ENCODE assay signal across 25 mouse cellular contexts in genomic region chr13:38122321-38122720, GRCm38 (mm10).
"Had no signal": no experiment of that assay in that cellular context is flagged by ENCODE, and none has a peak within 500 bp of the region (broad histone marks: within the 10 kb centered on the region; RNA-seq: fewer than 3 reads in every experiment).

No protein-coding gene starts in this region.

- H3K36me3 ChIP-seq: heart, embryonic 10.5 days; heart, embryonic 12.5 days; hindbrain, embryonic 10.5 days; hindbrain, embryonic 12.5 days; kidney, embryonic 15.5 days; limb, embryonic 13.5 days; limb, embryonic 15.5 days had no signal

- H3K27ac ChIP-seq: heart, embryonic 10.5 days; hindbrain, embryonic 10.5 days; hindbrain, embryonic 12.5 days; hindbrain, embryonic 14.5 days; kidney, embryonic 15.5 days; kidney, postnatal 0 days; limb, embryonic 13.5 days; limb, embryonic 15.5 days had no signal

- ATAC-seq: forebrain, postnatal 0 days; hindbrain, embryonic 16.5 days; inflammation-experienced regulatory T-cells, adult 6 months; intestine, embryonic 16.5 days had no signal

- DNase-seq: forebrain, postnatal 0 days; gastrocnemius, postnatal 14 days; gastrocnemius, postnatal 36 days; heart, adult 18-20 months; heart, postnatal 10 days; heart, postnatal 4 days; kidney, adult 18-20 months; kidney, adult 8-10 months; kidney, postnatal 14 days; kidney, postnatal 36 days; layer of hippocampus, adult 9-11 months; layer of hippocampus, postnatal 36 days; left cerebral cortex, postnatal 4 days had no signal

- H3K4me3 ChIP-seq: heart, embryonic 10.5 days; heart, embryonic 12.5 days; hindbrain, embryonic 10.5 days; hindbrain, embryonic 12.5 days; kidney, embryonic 15.5 days; limb, embryonic 13.5 days; limb, embryonic 15.5 days had no signal

- H3K4me2 ChIP-seq: heart, embryonic 12.5 days; hindbrain, embryonic 12.5 days; hindbrain, embryonic 14.5 days; kidney, embryonic 15.5 days; limb, embryonic 13.5 days; limb, embryonic 15.5 days had no signal

- H3K9me3 ChIP-seq: heart, embryonic 10.5 days; heart, embryonic 12.5 days; hindbrain, embryonic 10.5 days; hindbrain, embryonic 12.5 days; kidney, embryonic 15.5 days; limb, embryonic 13.5 days; limb, embryonic 15.5 days had no signal

- H3K9ac ChIP-seq: forebrain, postnatal 0 days; heart, embryonic 12.5 days; hindbrain, embryonic 12.5 days; hindbrain, embryonic 14.5 days; kidney, embryonic 15.5 days; limb, embryonic 13.5 days; limb, embryonic 15.5 days had no signal

- H3K27me3 ChIP-seq: heart, embryonic 12.5 days; hindbrain, embryonic 12.5 days; kidney, embryonic 15.5 days; limb, embryonic 13.5 days; limb, embryonic 15.5 days had no signal

- H3K4me1 ChIP-seq: hindbrain, embryonic 10.5 days; hindbrain, embryonic 12.5 days; kidney, embryonic 15.5 days; limb, embryonic 13.5 days; limb, embryonic 15.5 days had no signal
